Comparison of ENCODE assay signal across 21 mouse cellular contexts in genomic region chr5:147381396-147381795, GRCm38 (mm10). TPM values are rescaled to one million over a fixed set of nuclear protein-coding genes. Genes with fewer than 3 reads are reported as not detected.
DNase-seq lines count a peak whose midpoint lies in the region; ATAC-seq lines count a peak whose summit lies in the region.
"Had no signal": no experiment of that assay in that cellular context is flagged by ENCODE, and none has a peak within 500 bp of the region (broad histone marks: within the 10 kb centered on the region; RNA-seq: fewer than 3 reads in every experiment).

No protein-coding gene starts in this region.

- H3K4me2 ChIP-seq in hindbrain, embryonic 14.5 days (replicated peaks) = no peak overlapping the region
- H3K4me2 ChIP-seq: liver, embryonic 12.5 days; stomach, embryonic 15.5 days had no signal

- no peaks in the 10 kb centered on the region for H3K27me3 ChIP-seq in hindbrain, embryonic 14.5 days (ENCODE audit: control insufficient read depth, insufficient read depth, low read length)
- H3K27me3 ChIP-seq: liver, embryonic 12.5 days; stomach, embryonic 15.5 days had no signal

- WGBS in hindbrain, embryonic 14.5 days = 92% methylated on average over 10 of the region's 10 CpGs

- no peak for ATAC-seq in hindbrain, embryonic 14.5 days (ENCODE audit: low FRiP score)
- ATAC-seq: liver, embryonic 12.5 days; lung, postnatal 0 days had no signal

- H3K36me3 ChIP-seq in hindbrain, embryonic 14.5 days (replicated peaks; ENCODE audit: control insufficient read depth, insufficient read depth) = no peaks in the 10 kb centered on the region
- H3K36me3 ChIP-seq: liver, embryonic 12.5 days; stomach, embryonic 15.5 days had no signal

- H3K9me3 ChIP-seq in hindbrain, embryonic 14.5 days (ENCODE audit: control insufficient read depth, low read length) = no peaks in the 10 kb centered on the region
- H3K9me3 ChIP-seq: liver, embryonic 12.5 days; stomach, embryonic 15.5 days had no signal

- no peak overlapping the region for H3K9ac ChIP-seq in hindbrain, embryonic 14.5 days
- H3K9ac ChIP-seq: liver, embryonic 12.5 days; stomach, embryonic 15.5 days had no signal

- no peaks in the 10 kb centered on the region for H3K4me1 ChIP-seq in hindbrain, embryonic 14.5 days (replicated peaks; ENCODE audit: control insufficient read depth, insufficient read depth, low read length)
- H3K4me1 ChIP-seq: megakaryocyte, embryonic 14.5 days; stomach, embryonic 15.5 days had no signal

- intact Hi-C loops in heart, postnatal 10 days (cut with DNase I) = no loop called here
- intact Hi-C loops in heart, postnatal 36 days (cut with DNase I) = no loop called here

- DNase-seq in heart, postnatal 10 days = peak; percentile 44 to 50
- DNase-seq in heart, postnatal 36 days = no peak
- peak; percentile 42 for DNase-seq in right cerebral cortex, adult 18-20 months
- no peak for DNase-seq in right cerebral cortex, postnatal 4 days
- peak; percentile 24 for DNase-seq in c-Kit-positive CD71-positive TER-119-negative erythroid progenitor cells, embryonic 14.5 days (ENCODE audit: low read depth)
- DNase-seq in kidney, postnatal 36 days = no peak
- no peak for DNase-seq in hindbrain, embryonic 14.5 days (ENCODE audit: low spot score)
- DNase-seq: cerebellum, adult 9-10 months; thymus, postnatal 25 days had no signal

- no peak overlapping the region for H3K4me3 ChIP-seq in hindbrain, embryonic 14.5 days (replicated peaks; ENCODE audit: low read length)
- H3K4me3 ChIP-seq: liver, embryonic 12.5 days; megakaryocyte, embryonic 14.5 days; stomach, embryonic 15.5 days had no signal

- H3K27ac ChIP-seq in hindbrain, embryonic 14.5 days = no peak overlapping the region
- H3K27ac ChIP-seq: kidney, postnatal 0 days; liver, embryonic 12.5 days; stomach, embryonic 15.5 days had no signal

RNA-seq across cellular contexts. Expression of gene Flt3, which starts 18.9 kb away (rescaled TPM):
- under 1 TPM; 0.07 to 0.12 TPM for total RNA-seq in heart, postnatal 10 days (2021)
- total RNA-seq in heart, postnatal 36 days (2021) = under 1 TPM; 0.08 to 0.16 TPM
- polyA plus RNA-seq in hindbrain, embryonic 14.5 days (2014; fragmentation: Nextera tagmentation; extraction: Ambion mirVana) = 0.95 and 1.1 TPM in 2 replicates

RNA-seq across cellular contexts. Expression of gene Pan3, which starts 48.6 kb away (rescaled TPM):
- 10 to 100 TPM; 59.7 to 63.2 TPM for total RNA-seq in heart, postnatal 10 days (2021)
- 10 to 100 TPM; 26.8 to 36.1 TPM for total RNA-seq in heart, postnatal 36 days (2021)
- polyA plus RNA-seq in hindbrain, embryonic 14.5 days (2014; fragmentation: Nextera tagmentation; extraction: Ambion mirVana) = 53.3 and 62.7 TPM in 2 replicates

RNA-seq across cellular contexts. Expression of gene Urad, which starts 59.2 kb away (rescaled TPM):
- not detected for total RNA-seq in heart, postnatal 10 days (2021)
- not detected for total RNA-seq in heart, postnatal 36 days (2021)
- polyA plus RNA-seq in hindbrain, embryonic 14.5 days (2014; fragmentation: Nextera tagmentation; extraction: Ambion mirVana) = not detected in 2 replicates
- total RNA-seq: left cerebral cortex, postnatal 10 days; monocyte, adult 5-6 weeks; neutrophil, adult 5-6 weeks had no signal
- polyA plus RNA-seq: C2C12; frontal cortex, adult 2 months; gonadal fat pad, adult 2 months; heart, postnatal 0 days; kidney, postnatal 0 days; lung, postnatal 0 days had no signal

Comparison
In these comparisons a context has a peak if more than half of its experiments do, and no peak if none do; other contexts are left out.
1. DNase-seq: peak in heart, postnatal 10 days (2 of 2), right cerebral cortex, adult 18-20 months (single experiment) and c-Kit-positive CD71-positive TER-119-negative erythroid progenitor cells, embryonic 14.5 days (single experiment); none in heart, postnatal 36 days (0 of 2), right cerebral cortex, postnatal 4 days (single experiment), kidney, postnatal 36 days (0 of 2) and hindbrain, embryonic 14.5 days (single experiment).